21 mouse cellular contexts compared by ENCODE assay signal in genomic region chr2:117176937-117177336, GRCm38 (mm10). TPM values are rescaled to one million over a fixed set of nuclear protein-coding genes. Genes with fewer than 3 reads are reported as not detected.
DNase-seq lines count a peak whose midpoint lies in the region; ATAC-seq and TF ChIP-seq lines count a peak whose summit lies in the region.
"Had no signal": no experiment of that assay in that cellular context is flagged by ENCODE, and none has a peak within 500 bp of the region (broad histone marks: within the 10 kb centered on the region; RNA-seq: fewer than 3 reads in every experiment).

No protein-coding gene starts in this region.

- H3K4me3 ChIP-seq in E14TG2a.4 (replicated peaks; ENCODE audit: low read length), result 0 out of 2 replicates have a peak overlapping the region, but pooled peaks have one; percentile 0
- no peak overlapping the region for H3K4me3 ChIP-seq in cortical plate, adult 2 months (ENCODE audit: insufficient read depth, low read length)
- H3K4me3 ChIP-seq in hindbrain, embryonic 11.5 days (ENCODE audit: low read depth, low read length), result no peak overlapping the region
- no peak overlapping the region for H3K4me3 ChIP-seq in neural tube, embryonic 15.5 days (replicated peaks)
- H3K4me3 ChIP-seq: embryonic facial prominence, embryonic 15.5 days; erythroblast, embryonic 14.5 days; forebrain, embryonic 10.5 days; heart, embryonic 10.5 days; intestine, embryonic 15.5 days had no signal

- H3K27me3 ChIP-seq in E14TG2a.4 (ENCODE audit: insufficient read depth, low read length), result no peaks in the 10 kb centered on the region
- no peaks in the 10 kb centered on the region for H3K27me3 ChIP-seq in hindbrain, embryonic 11.5 days (ENCODE audit: control insufficient read depth, insufficient read depth, low read length)
- H3K27me3 ChIP-seq in neural tube, embryonic 15.5 days (replicated peaks), result no peaks in the 10 kb centered on the region
- H3K27me3 ChIP-seq: embryonic facial prominence, embryonic 15.5 days; intestine, embryonic 15.5 days; Patski had no signal

- H3K9ac ChIP-seq in hindbrain, embryonic 11.5 days (ENCODE audit: low read depth, low read length), result no peak overlapping the region
- H3K9ac ChIP-seq in neural tube, embryonic 15.5 days (replicated peaks), result no peak overlapping the region
- H3K9ac ChIP-seq: embryonic facial prominence, embryonic 15.5 days; hindbrain, embryonic 14.5 days; intestine, embryonic 15.5 days had no signal

- no peak for TF ChIP-seq CTCF in E14TG2a.4 (conservative IDR thresholded peaks at IDR 0.05; ENCODE audit: low read length)
- no peak for TF ChIP-seq CTCF in cortical plate, adult 2 months (IDR thresholded peaks at IDR 0.05; ENCODE audit: extremely low read depth, insufficient read depth, low read length)

- H3K4me1 ChIP-seq in E14TG2a.4 (replicated peaks; ENCODE audit: low read depth, low read length), result peaks cover 34% of the 10 kb centered on the region
- H3K4me1 ChIP-seq in cortical plate, adult 2 months (ENCODE audit: control insufficient read depth, insufficient read depth, low read length), result peaks cover 5% of the 10 kb centered on the region
- H3K4me1 ChIP-seq in hindbrain, embryonic 11.5 days (replicated peaks; ENCODE audit: control insufficient read depth, insufficient read depth, low read length), result no peaks in the 10 kb centered on the region
- H3K4me1 ChIP-seq in neural tube, embryonic 15.5 days, result no peaks in the 10 kb centered on the region
- H3K4me1 ChIP-seq: embryonic facial prominence, embryonic 15.5 days; heart, embryonic 10.5 days; intestine, embryonic 15.5 days had no signal

- H3K36me3 ChIP-seq in E14TG2a.4 (ENCODE audit: insufficient read depth, low read length), result peaks cover 66% of the 10 kb centered on the region
- 0 out of 2 replicates have a peak, but pooled peaks cover 2% of the 10 kb centered on the region for H3K36me3 ChIP-seq in hindbrain, embryonic 11.5 days (ENCODE audit: control insufficient read depth, insufficient read depth, low read length)
- peaks cover 19% of the 10 kb centered on the region for H3K36me3 ChIP-seq in neural tube, embryonic 15.5 days

- 0 out of 2 replicates have a peak overlapping the region, but pooled peaks have one; percentile 41 for H3K27ac ChIP-seq in cortical plate, adult 2 months (ENCODE audit: insufficient read depth, low read length)
- no peak overlapping the region for H3K27ac ChIP-seq in hindbrain, embryonic 11.5 days (ENCODE audit: low read depth, low read length)
- H3K27ac ChIP-seq in neural tube, embryonic 15.5 days (replicated peaks), result no peak overlapping the region
- H3K27ac ChIP-seq: embryonic facial prominence, embryonic 15.5 days; forebrain, embryonic 10.5 days; heart, embryonic 10.5 days; hindbrain, embryonic 14.5 days; intestine, embryonic 15.5 days had no signal

- H3K9me3 ChIP-seq in E14TG2a.4 (ENCODE audit: low read length), result no peaks in the 10 kb centered on the region
- no peaks in the 10 kb centered on the region for H3K9me3 ChIP-seq in hindbrain, embryonic 11.5 days (ENCODE audit: control insufficient read depth, low read length)
- H3K9me3 ChIP-seq in neural tube, embryonic 15.5 days (replicated peaks), result no peaks in the 10 kb centered on the region
- H3K9me3 ChIP-seq: embryonic facial prominence, embryonic 15.5 days; forebrain, embryonic 10.5 days; heart, embryonic 10.5 days; intestine, embryonic 15.5 days had no signal

- no peak overlapping the region for H3K4me2 ChIP-seq in hindbrain, embryonic 11.5 days (replicated peaks; ENCODE audit: low read depth, low read length)
- H3K4me2 ChIP-seq in neural tube, embryonic 15.5 days, result no peak overlapping the region
- H3K4me2 ChIP-seq: embryonic facial prominence, embryonic 15.5 days; hindbrain, embryonic 14.5 days; intestine, embryonic 15.5 days had no signal

- DNase-seq in heart, adult 11 months, result peak; percentile 83
- DNase-seq in heart, postnatal 25 days (ENCODE audit: low spot score), result no peak
- peak; percentile 51 for DNase-seq in ES-CJ7 (ENCODE audit: low read depth, low spot score)
- DNase-seq in hindbrain, embryonic 11.5 days (ENCODE audit: low spot score), result no peak
- DNase-seq: cerebellum, adult 8-10 months; embryo, embryonic 11 days; gastrocnemius, postnatal 36 days; heart, adult 18-20 months; heart, postnatal 10 days had no signal

- 78% methylated on average over 4 of the region's 4 CpGs for WGBS in hindbrain, embryonic 11.5 days
- 72% methylated on average over 4 of the region's 4 CpGs for WGBS in neural tube, embryonic 15.5 days

- no peak for ATAC-seq in activated CD4-positive, CD25-positive, alpha-beta regulatory T cell, adult 4 months
- ATAC-seq in hindbrain, embryonic 11.5 days (ENCODE audit: low FRiP score), result no peak
- no peak for ATAC-seq in neural tube, embryonic 15.5 days (ENCODE audit: low FRiP score)
- ATAC-seq: forebrain, embryonic 14.5 days; intestine, embryonic 15.5 days; Patski had no signal

- intact Hi-C loops in heart, postnatal 25 days (cut with DNase I), result loop anchor here (5.0 kb wide), 1 partner anchor 205 kb away; no protein-coding TSS in a partner anchor

- no peak for TF ChIP-seq POLR2A in cortical plate, adult 2 months (IDR thresholded peaks at IDR 0.05; ENCODE audit: extremely low read depth, insufficient read depth, low read length)

RNA-seq across cellular contexts. Expression of gene Spred1, which starts 55.8 kb away (rescaled TPM):
- total RNA-seq in heart, postnatal 25 days (2021), result 10 to 100 TPM; 17.1 to 17.6 TPM
- polyA plus RNA-seq in cortical plate, adult 2 months (2012; rRNA removed), result 49.6 and 53.5 TPM in 2 replicates
- polyA plus RNA-seq in activated CD4-positive, CD25-positive, alpha-beta regulatory T cell, adult 4 months (2017; shearing (Covaris generic)), result 1 to 10 TPM; 1.8 to 2.2 TPM
- 17.8 and 23.3 TPM in 2 replicates for polyA plus RNA-seq in hindbrain, embryonic 11.5 days (2014; fragmentation: Nextera tagmentation; extraction: Ambion mirVana)
- polyA plus RNA-seq in neural tube, embryonic 15.5 days (2015; fragmentation: Nextera tagmentation; extraction: Ambion mirVana), result 11.2 and 13.3 TPM in 2 replicates

Comparison
In these comparisons a context has a peak if more than half of its experiments do, and no peak if none do; other contexts are left out.
1. DNase-seq: peak in heart, adult 11 months (single experiment) and ES-CJ7 (single experiment); none in heart, postnatal 25 days (single experiment) and hindbrain, embryonic 11.5 days (single experiment).